Mouse (Mus musculus) stomach, embryonic 16.5 days (tissue): ENCODE measurements around the gene Rsph4a. TPM values are rescaled to one million over a fixed set of nuclear protein-coding genes. Genes with fewer than 3 reads are reported as not detected.

ENCODE experiments used
- ATAC-seq: fragments of 200-750 bp; cut with Nextera tagmentation; 2 replicates; pipeline ENCODE4 v1.8.0; 2017; ENCODE audit warnings: moderate number of reproducible peaks, moderate TSS enrichment; ENCODE audit not compliant: insufficient read depth, low FRiP score
- H3K27ac ChIP-seq: fragments of 300-500 bp; sonication (generic); 2 replicates; pipeline ENCODE4 v1.5.1; 2014; ENCODE audit warnings: low read length
- H3K27me3 ChIP-seq: fragments of 300-500 bp; sonication (generic); 2 replicates; pipeline ENCODE4 v1.6.1; 2014; ENCODE audit warnings: low read length, control low read depth, mixed read lengths; ENCODE audit not compliant: control insufficient read depth, insufficient read depth
- H3K36me3 ChIP-seq: fragments of 300-500 bp; sonication (generic); 2 replicates; pipeline ENCODE4 v1.6.1; 2014; ENCODE audit warnings: low read length; ENCODE audit not compliant: control insufficient read depth, insufficient read depth
- H3K4me1 ChIP-seq: fragments of 300-500 bp; sonication (generic); 2 replicates; pipeline ENCODE4 v1.6.1; 2014; ENCODE audit warnings: low read length, control low read depth, mixed read lengths; ENCODE audit not compliant: control insufficient read depth, insufficient read depth
- H3K4me2 ChIP-seq: fragments of 300-500 bp; sonication (generic); 2 replicates; pipeline ENCODE4 v1.6.1; 2014; ENCODE audit warnings: low read depth, low read length, mixed read lengths
- H3K4me3 ChIP-seq: fragments of 300-500 bp; sonication (generic); replicated peaks from 2 replicates; pipeline ENCODE4 v1.5.1; 2014; ENCODE audit warnings: mild to moderate bottlenecking, low read length
- H3K9ac ChIP-seq: fragments of 300-500 bp; sonication (generic); 2 replicates; pipeline ENCODE4 v1.6.1; 2014; ENCODE audit warnings: low read length
- H3K9me3 ChIP-seq: fragments of 300-500 bp; sonication (generic); replicated peaks from 2 replicates; pipeline ENCODE4 v1.6.1; 2016; ENCODE audit warnings: low read length, control low read depth; ENCODE audit not compliant: control insufficient read depth
- WGBS: fragments of 180-500 bp; shearing (Covaris S2); extraction: QIAGEN DNeasy Blood & Tissue Kit; methylation state at CpG from one replicate; pipeline ENCODE4 v1.1.7; 2014; 5-methylcytosine and 5-hydroxymethylcytosine counted together
- polyA plus RNA-seq: library from polyadenylated mRNA; unstranded; fragments of >200 nt; fragmentation: Nextera tagmentation; extraction: Ambion mirVana; gene quantifications from 2 replicates; pipeline ENCODE4 v1.2.1, GENCODE M21; 2015

Gene Rsph4a
- polyA plus RNA-seq, 1 experiment from 2014 or later = 0.08 TPM

DNA sequence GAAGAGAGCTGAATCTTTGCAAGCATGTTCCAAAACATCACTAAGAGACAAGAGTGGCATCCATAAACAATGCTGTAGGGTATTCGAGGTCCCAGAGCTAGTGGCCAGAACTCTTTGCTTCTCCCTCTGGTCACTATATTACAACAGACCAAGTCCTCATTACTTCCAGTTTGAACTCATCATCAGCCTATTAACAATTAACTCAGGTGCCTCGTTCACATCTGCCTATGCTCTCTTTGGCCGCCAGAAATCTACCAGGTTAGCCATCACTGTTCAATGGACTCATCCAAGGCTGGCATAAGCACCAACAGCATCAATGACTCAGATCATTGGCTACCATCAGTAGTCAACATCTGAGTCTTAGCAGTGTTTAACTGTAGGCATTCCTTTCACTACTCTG is 40.5 kb downstream of the Rsph4a start:
- no peak overlapping the region for H3K4me2 ChIP-seq
- WGBS = 84% methylated on average over 3 of the region's 3 CpGs
- no peaks in the 10 kb centered on the region for H3K27me3 ChIP-seq
- H3K4me1 ChIP-seq = peaks cover 8% of the 10 kb centered on the region; the same call in 1 of the 2 replicates
- H3K9me3 ChIP-seq = no peaks in the 10 kb centered on the region
- no peak overlapping the region for H3K4me3 ChIP-seq
- no peak for ATAC-seq
- no peak overlapping the region for H3K9ac ChIP-seq
- no peak overlapping the region for H3K27ac ChIP-seq
- H3K36me3 ChIP-seq = peaks cover 21% of the 10 kb centered on the region

DNA sequence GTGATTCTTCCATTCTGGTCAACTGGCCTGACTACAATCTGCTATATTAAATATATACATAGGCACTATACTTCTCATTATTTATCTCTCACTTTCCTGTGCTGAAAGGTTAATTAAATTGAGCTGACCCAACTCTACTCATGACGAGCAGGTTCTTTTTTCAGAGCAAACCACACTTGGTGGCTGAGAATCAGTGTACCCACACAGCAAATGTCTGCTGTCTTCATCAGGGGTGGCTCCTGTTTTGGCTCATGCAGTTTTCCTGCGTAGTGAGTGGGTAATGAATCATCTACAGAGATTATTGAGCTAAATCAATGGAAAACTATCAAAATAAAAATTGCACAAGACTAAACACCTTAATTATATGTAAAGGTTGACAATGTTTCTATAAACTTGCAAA is 41.4 kb downstream of the Rsph4a start:
- WGBS = 82% methylated on average over 2 of the region's 2 CpGs

DNA sequence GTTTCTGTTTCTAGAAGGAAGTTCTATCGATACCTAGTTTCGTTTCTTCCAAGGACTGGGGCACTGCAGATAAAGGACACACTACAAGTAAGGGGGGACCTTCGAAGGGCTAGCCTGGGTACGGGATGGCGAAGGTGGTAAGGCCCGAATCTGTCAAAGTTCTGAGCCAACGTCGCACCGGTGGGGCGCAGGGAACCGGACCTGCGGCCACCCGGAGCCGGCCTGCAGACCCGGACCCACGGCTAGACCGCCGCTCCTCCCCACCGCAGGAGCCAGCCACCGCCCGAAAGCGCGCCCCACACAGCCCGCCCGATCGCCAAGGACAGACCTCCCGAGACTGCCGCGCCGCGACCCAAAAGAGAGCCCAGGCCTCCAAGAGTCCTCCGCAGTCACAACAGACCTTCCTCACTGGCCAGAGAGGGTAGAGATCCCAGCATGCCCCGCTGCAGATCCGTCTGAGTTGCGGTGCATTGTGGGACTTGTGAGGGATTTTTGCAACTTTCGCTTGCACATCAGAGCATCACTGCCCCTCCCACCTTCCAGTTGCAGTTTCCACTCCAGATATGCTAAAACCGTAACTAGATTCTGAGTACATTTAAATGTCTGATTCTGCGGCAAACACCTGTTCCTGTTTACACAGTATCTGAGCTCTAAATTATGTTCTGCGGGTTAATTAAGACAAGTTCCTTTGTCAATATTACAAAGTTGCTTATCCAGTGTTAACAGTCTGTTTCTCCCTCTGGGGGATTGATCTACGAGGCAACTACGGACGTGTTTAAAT is 46.1 kb downstream of the Rsph4a start, which contains the start of gene Zup1:
Gene Zup1, minus strand, starts transcription at position 467 of the 781 bp plus-strand sequence.
- H3K4me2 ChIP-seq = peak within 1 kb of the TSS; percentile 79
- H3K4me3 ChIP-seq = peak within 1 kb of the TSS; percentile 90
- WGBS = under 1% methylated on average over 42 of the region's 42 CpGs
- peak; percentile 96 for ATAC-seq
- H3K27ac ChIP-seq = peak within 1 kb of the TSS; percentile 91
- H3K36me3 ChIP-seq = peaks cover 6% of the 10 kb centered on the region; the same call in 1 of the 2 replicates
- no peaks in the 10 kb centered on the region for H3K27me3 ChIP-seq
- H3K9ac ChIP-seq = peak within 1 kb of the TSS; percentile 99
- no peaks in the 10 kb centered on the region for H3K9me3 ChIP-seq
- peaks cover 9% of the 10 kb centered on the region; the same call in 1 of the 2 replicates for H3K4me1 ChIP-seq

More for the DNA sequence above, 41.4 kb downstream of the Rsph4a start:
- H3K27me3 ChIP-seq = no peaks in the 10 kb centered on the region
- H3K36me3 ChIP-seq = peaks cover 21% of the 10 kb centered on the region
- H3K9ac ChIP-seq = no peak overlapping the region
- no peaks in the 10 kb centered on the region for H3K9me3 ChIP-seq
- H3K27ac ChIP-seq = no peak overlapping the region
- ATAC-seq = no peak
- no peak overlapping the region for H3K4me2 ChIP-seq
- no peak overlapping the region for H3K4me3 ChIP-seq
- peaks cover 9% of the 10 kb centered on the region; the same call in 1 of the 2 replicates for H3K4me1 ChIP-seq

DNA sequence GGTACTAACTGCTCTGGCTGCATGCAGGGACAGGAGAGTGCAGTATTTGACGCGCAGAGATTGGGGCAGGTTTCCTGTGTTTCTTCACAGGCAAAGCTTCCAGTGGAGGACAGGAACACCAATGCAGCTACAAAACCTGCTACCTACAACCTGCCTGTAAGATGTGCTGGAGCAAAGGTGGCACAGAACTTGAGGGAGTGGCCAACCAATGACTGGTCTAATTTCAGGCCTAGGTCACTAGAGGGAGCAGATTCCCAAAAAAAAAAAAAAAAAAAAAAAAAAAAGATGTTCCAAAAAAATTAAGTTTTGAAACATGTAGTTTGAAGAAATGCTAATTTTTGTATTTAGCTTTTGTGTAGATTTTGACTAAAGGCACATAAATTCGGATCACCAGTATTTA is 47.6 kb downstream of the Rsph4a start:
- peaks cover 6% of the 10 kb centered on the region; the same call in 1 of the 2 replicates for H3K36me3 ChIP-seq
- no peaks in the 10 kb centered on the region for H3K9me3 ChIP-seq
- no peak for ATAC-seq
- H3K9ac ChIP-seq = no peak overlapping the region
- H3K4me3 ChIP-seq = no peak overlapping the region
- 73% methylated on average over 3 of the region's 3 CpGs for WGBS
- H3K27me3 ChIP-seq = no peaks in the 10 kb centered on the region
- no peak overlapping the region for H3K4me2 ChIP-seq
- H3K4me1 ChIP-seq = peaks cover 9% of the 10 kb centered on the region; the same call in 1 of the 2 replicates
- no peak overlapping the region for H3K27ac ChIP-seq

Other genes with a start within 250 kb of the Rsph4a start
- not detected in 2 replicates for gene Sult3a2, start 118.4 kb upstream of the Rsph4a start, polyA plus RNA-seq
- not detected in 2 replicates for gene Sult3a1, start 47.4 kb upstream of the Rsph4a start, polyA plus RNA-seq
- 17.7 and 20.7 TPM in 2 replicates for gene Zup1, start 46.2 kb downstream of the Rsph4a start, polyA plus RNA-seq
- 88.3 and 109 TPM in 2 replicates for gene Rwdd1, start 114.5 kb downstream of the Rsph4a start, polyA plus RNA-seq
- gene Trappc3l, start 132.5 kb downstream of the Rsph4a start, polyA plus RNA-seq = not detected in 2 replicates
- not detected in 2 replicates for gene Calhm4, start 139.2 kb downstream of the Rsph4a start, polyA plus RNA-seq
- gene Calhm5, start 191.4 kb downstream of the Rsph4a start, polyA plus RNA-seq = 1.6 and 2.2 TPM in 2 replicates
- gene Calhm6, start 222.9 kb downstream of the Rsph4a start, polyA plus RNA-seq = 1.2 and 1.3 TPM in 2 replicates